Mouse (Mus musculus) intestine, embryonic 15.5 days (tissue): ENCODE results near the gene Camsap1. TPM values are rescaled to one million over a fixed set of nuclear protein-coding genes. Genes with fewer than 3 reads are reported as not detected.
A peak's percentile ranks its signal among the peaks of the same experiment; 100 is the strongest.

Source experiments
- ATAC-seq: fragments of 200-750 bp; cut with Nextera tagmentation; 2 replicates; pipeline ENCODE4 v1.8.0; 2017; ENCODE audit warnings: moderate TSS enrichment, moderate library complexity
- H3K27ac ChIP-seq: fragments of 300-500 bp; sonication (generic); 2 replicates; pipeline ENCODE4 v1.5.1; 2015; ENCODE audit warnings: mild to moderate bottlenecking, inconsistent platforms
- H3K27me3 ChIP-seq: fragments of 300-500 bp; sonication (generic); replicated peaks from 2 replicates; pipeline ENCODE4 v1.6.1; 2015; ENCODE audit warnings: inconsistent platforms
- H3K36me3 ChIP-seq: fragments of 300-500 bp; sonication (generic); 2 replicates; pipeline ENCODE4 v1.6.1; 2015; ENCODE audit warnings: inconsistent platforms
- H3K4me1 ChIP-seq: fragments of 300-500 bp; sonication (generic); replicated peaks from 2 replicates; pipeline ENCODE4 v1.6.1; 2015; ENCODE audit warnings: inconsistent platforms
- H3K4me2 ChIP-seq: fragments of 300-500 bp; sonication (generic); replicated peaks from 2 replicates; pipeline ENCODE4 v1.6.1; 2015; ENCODE audit warnings: mild to moderate bottlenecking, inconsistent platforms
- H3K4me3 ChIP-seq: fragments of 300-500 bp; sonication (generic); replicated peaks from 2 replicates; pipeline ENCODE4 v1.5.1; 2015; ENCODE audit warnings: inconsistent platforms
- H3K9ac ChIP-seq: fragments of 300-500 bp; sonication (generic); 2 replicates; pipeline ENCODE4 v1.6.1; 2015; ENCODE audit warnings: inconsistent platforms
- H3K9me3 ChIP-seq: fragments of 300-500 bp; sonication (generic); 2 replicates; pipeline ENCODE4 v1.6.1; 2016; ENCODE audit warnings: inconsistent platforms
- WGBS: fragments of 180-500 bp; shearing (Covaris S2); methylation state at CpG from one replicate; pipeline ENCODE4 v1.1.7; 2015; 5-methylcytosine and 5-hydroxymethylcytosine counted together
- polyA plus RNA-seq: library from polyadenylated mRNA; unstranded; fragments of >200 nt; fragmentation: Nextera tagmentation; extraction: Ambion mirVana; gene quantifications from 2 replicates; pipeline ENCODE4 v1.2.1, GENCODE M21; 2015

Gene Camsap1
- polyA plus RNA-seq, result 11.3 and 15.6 TPM in 2 replicates

- H3K4me3 ChIP-seq, result peak within 1 kb of the TSS; percentile 88
- H3K9me3 ChIP-seq, result no peaks in the 10 kb centered on the region
- H3K9ac ChIP-seq, result peak within 1 kb of the TSS; percentile 95
- no peaks in the 10 kb centered on the region for H3K36me3 ChIP-seq
- peak; percentile 100 for ATAC-seq
- peak within 1 kb of the TSS; percentile 83 for H3K4me2 ChIP-seq
- peaks cover 16% of the 10 kb centered on the region for H3K4me1 ChIP-seq
- H3K27me3 ChIP-seq, result no peaks in the 10 kb centered on the region
- under 1% methylated on average over 64 of the region's 64 CpGs for WGBS
- peak within 1 kb of the TSS; percentile 84 for H3K27ac ChIP-seq
Measured at GRCm38 (mm10) chr2:25983159-25983907, at the start of gene Camsap1. Camsap1 (minus strand) TSS chr2:25983282.

GRCm38 (mm10) chr2:26030288-26030687 lies 47.2 kb upstream of the Camsap1 start:
- Histone ChIP-seq H3K4me2 (no peak overlapping the region), H3K36me3 (no peaks in the 10 kb centered on the region), H3K27me3 (no peaks in the 10 kb centered on the region; the same call in 1 of the 2 replicates), H3K27ac (no peak overlapping the region), H3K9ac (no peak overlapping the region), H3K4me1 (no peaks in the 10 kb centered on the region), H3K9me3 (no peaks in the 10 kb centered on the region), H3K4me3 (no peak overlapping the region)
- 43% methylated on average over 3 of the region's 3 CpGs for WGBS
- ATAC-seq, result peak; percentile 66; the same call in 1 of the 2 replicates

- no peak overlapping the region for H3K27ac ChIP-seq
- H3K27me3 ChIP-seq, result no peaks in the 10 kb centered on the region
- H3K36me3 ChIP-seq, result no peaks in the 10 kb centered on the region
- 35% methylated on average over 4 of the region's 4 CpGs for WGBS
- ATAC-seq, result no peak
- no peak overlapping the region for H3K4me3 ChIP-seq
- H3K9ac ChIP-seq, result no peak overlapping the region
- H3K4me1 ChIP-seq, result peaks cover 8% of the 10 kb centered on the region; the same call in 1 of the 2 replicates
- H3K9me3 ChIP-seq, result no peaks in the 10 kb centered on the region
- no peak overlapping the region for H3K4me2 ChIP-seq
Measured at GRCm38 (mm10) chr2:26024138-26025075, 41.3 kb upstream of the Camsap1 start.

- Histone ChIP-seq H3K4me2 (no peak overlapping the region), H3K36me3 (no peaks in the 10 kb centered on the region), H3K27ac (no peak overlapping the region), H3K9me3 (no peaks in the 10 kb centered on the region), H3K27me3 (no peaks in the 10 kb centered on the region), H3K4me3 (no peak overlapping the region), H3K9ac (no peak overlapping the region), H3K4me1 (peaks cover 8% of the 10 kb centered on the region; the same call in 1 of the 2 replicates)
- no peak for ATAC-seq
- 86% methylated on average over 1 of the region's 1 CpGs for WGBS
Measured at GRCm38 (mm10) chr2:26022626-26023025, 39.5 kb upstream of the Camsap1 start.

GRCm38 (mm10) chr2:26022258-26022565 lies 39.1 kb upstream of the Camsap1 start:
- no peaks in the 10 kb centered on the region for H3K27me3 ChIP-seq
- H3K4me3 ChIP-seq, result no peak overlapping the region
- H3K4me1 ChIP-seq, result peaks cover 8% of the 10 kb centered on the region; the same call in 1 of the 2 replicates
- H3K9ac ChIP-seq, result no peak overlapping the region
- H3K9me3 ChIP-seq, result no peaks in the 10 kb centered on the region
- no peak for ATAC-seq
- 83% methylated on average over 8 of the region's 8 CpGs for WGBS
- H3K27ac ChIP-seq, result no peak overlapping the region
- H3K36me3 ChIP-seq, result no peaks in the 10 kb centered on the region
- peak overlapping the region; percentile 80; the same call in 1 of the 2 replicates for H3K4me2 ChIP-seq

- peak; percentile 96 for ATAC-seq
- Histone ChIP-seq H3K4me2 (peak within 1 kb of the TSS; percentile 80), H3K27ac (peak within 1 kb of the TSS; percentile 93), H3K4me1 (peaks cover 8% of the 10 kb centered on the region; the same call in 1 of the 2 replicates), H3K4me3 (peak within 1 kb of the TSS; percentile 79), H3K36me3 (no peaks in the 10 kb centered on the region), H3K9me3 (no peaks in the 10 kb centered on the region), H3K27me3 (no peaks in the 10 kb centered on the region), H3K9ac (peak within 1 kb of the TSS; percentile 79)
- 5% methylated on average over 48 of the region's 50 CpGs for WGBS
Measured at GRCm38 (mm10) chr2:26021561-26022257, 38.6 kb upstream of the Camsap1 start, which contains the start of gene Ubac1. Ubac1 (minus strand) TSS chr2:26021747.

GRCm38 (mm10) chr2:26020714-26021560 lies 37.9 kb upstream of the Camsap1 start:
- peak overlapping the region; percentile 93 for H3K27ac ChIP-seq
- H3K9me3 ChIP-seq, result no peaks in the 10 kb centered on the region
- peak overlapping the region; percentile 79 for H3K9ac ChIP-seq
- 1% methylated on average over 38 of the region's 38 CpGs for WGBS
- no peaks in the 10 kb centered on the region for H3K27me3 ChIP-seq
- no peaks in the 10 kb centered on the region for H3K36me3 ChIP-seq
- ATAC-seq, result peak; percentile 62
- H3K4me1 ChIP-seq, result peaks cover 8% of the 10 kb centered on the region; the same call in 1 of the 2 replicates
- peak overlapping the region; percentile 79 for H3K4me3 ChIP-seq
- peak overlapping the region; percentile 80 for H3K4me2 ChIP-seq

- Histone ChIP-seq H3K4me3 (0 out of 2 replicates have a peak overlapping the region, but pooled peaks have one; percentile 79), H3K4me1 (peaks cover 8% of the 10 kb centered on the region; the same call in 1 of the 2 replicates), H3K4me2 (peak overlapping the region; percentile 80; the same call in 1 of the 2 replicates), H3K9ac (no peak overlapping the region), H3K27ac (no peak overlapping the region), H3K36me3 (peaks cover 3% of the 10 kb centered on the region; the same call in 1 of the 2 replicates), H3K9me3 (no peaks in the 10 kb centered on the region), H3K27me3 (no peaks in the 10 kb centered on the region)
- WGBS, result 84% methylated on average over 3 of the region's 3 CpGs
- ATAC-seq, result no peak
Measured at GRCm38 (mm10) chr2:26019923-26020322, 36.8 kb upstream of the Camsap1 start.

- Histone ChIP-seq H3K4me3 (no peak overlapping the region), H3K4me2 (no peak overlapping the region), H3K36me3 (peaks cover 14% of the 10 kb centered on the region), H3K4me1 (peaks cover 8% of the 10 kb centered on the region; the same call in 1 of the 2 replicates), H3K9me3 (no peaks in the 10 kb centered on the region), H3K27me3 (no peaks in the 10 kb centered on the region), H3K9ac (no peak overlapping the region), H3K27ac (no peak overlapping the region)
- no peak for ATAC-seq
- 77% methylated on average over 4 of the region's 4 CpGs for WGBS
Measured at GRCm38 (mm10) chr2:26017326-26017725, 34.2 kb upstream of the Camsap1 start.

- Histone ChIP-seq H3K27ac (no peak overlapping the region), H3K4me2 (no peak overlapping the region), H3K4me3 (no peak overlapping the region), H3K9ac (no peak overlapping the region), H3K36me3 (peaks cover 46% of the 10 kb centered on the region), H3K27me3 (no peaks in the 10 kb centered on the region), H3K9me3 (no peaks in the 10 kb centered on the region), H3K4me1 (no peaks in the 10 kb centered on the region)
- ATAC-seq, result peak; percentile 85
- WGBS, result 89% methylated on average over 3 of the region's 3 CpGs
Measured at GRCm38 (mm10) chr2:26013674-26014073, 30.6 kb upstream of the Camsap1 start.

GRCm38 (mm10) chr2:26011420-26011819 lies 28.3 kb upstream of the Camsap1 start:
- 82% methylated on average over 1 of the region's 1 CpGs for WGBS
- Histone ChIP-seq H3K9me3 (no peaks in the 10 kb centered on the region), H3K9ac (no peak overlapping the region), H3K27ac (no peak overlapping the region), H3K36me3 (peaks cover 52% of the 10 kb centered on the region), H3K4me1 (no peaks in the 10 kb centered on the region), H3K27me3 (no peaks in the 10 kb centered on the region), H3K4me2 (no peak overlapping the region), H3K4me3 (no peak overlapping the region)
- ATAC-seq, result no peak
